Mouse (Mus musculus) brain, embryonic 14.5 days (tissue): ENCODE measurements around the gene Krtap24-1.

Experiments used
- CTCF ChIP-seq: fragments of 200-500 bp; IDR thresholded peaks from 2 replicates; pipeline ENCODE4 v1.5.1; 2012; ENCODE audit warnings: inconsistent platforms, mild to moderate bottlenecking, moderate library complexity, borderline replicate concordance; ENCODE audit not compliant: insufficient read depth, insufficient read length; ENCODE audit errors: extremely low read depth
- POLR2A ChIP-seq: fragments of 200-500 bp; IDR thresholded peaks from 2 replicates; pipeline ENCODE4 v1.6.1; 2012; ENCODE audit warnings: mild to moderate bottlenecking, inconsistent platforms, borderline replicate concordance; ENCODE audit not compliant: poor library complexity, insufficient read depth, insufficient read length, severe bottlenecking; ENCODE audit errors: extremely low read depth

DNA sequence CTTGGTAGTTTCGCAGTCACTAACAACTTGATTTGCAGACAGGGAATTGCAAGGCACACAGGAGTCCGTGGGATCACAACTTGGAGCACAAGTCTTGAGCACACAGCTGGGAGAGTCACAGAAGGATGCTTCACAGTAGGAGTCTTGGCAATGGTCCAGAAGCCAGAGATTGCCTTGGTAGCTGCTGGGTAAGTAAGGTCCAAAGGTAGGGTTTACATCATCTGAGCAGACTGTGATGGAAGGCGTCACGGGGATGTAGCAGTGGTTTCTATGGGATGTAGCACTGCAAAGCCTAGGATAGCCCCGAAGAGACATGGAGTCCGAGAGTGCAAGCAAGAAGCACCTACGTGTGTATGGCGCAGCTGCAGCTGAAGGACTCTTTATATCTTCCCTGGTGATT lies at the start of gene Krtap24-1:
- no peak for TF ChIP-seq CTCF
- TF ChIP-seq POLR2A, result no peak
